Mouse (Mus musculus) left cerebral cortex, adult 8-10 months (tissue): ENCODE results near the gene Pim3. TPM values are rescaled to one million over a fixed set of nuclear protein-coding genes. Genes with fewer than 3 reads are reported as not detected.

ENCODE experiments used
- DNase-seq, 2 experiments: peaks; one replicate each; pipeline ENCODE4 v3.0.0; 2022; ENCODE audit warnings: low spot score in 2 of 2
- total RNA-seq, 4 experiments: library from RNA; stranded (reverse); gene quantifications; 2 replicates each; pipeline ENCODE4 v1.2.4; 2022

Gene Pim3
- total RNA-seq, 4 experiments from 2014 or later = 36.8 to 55.1 (median 43.8) TPM

DNA sequence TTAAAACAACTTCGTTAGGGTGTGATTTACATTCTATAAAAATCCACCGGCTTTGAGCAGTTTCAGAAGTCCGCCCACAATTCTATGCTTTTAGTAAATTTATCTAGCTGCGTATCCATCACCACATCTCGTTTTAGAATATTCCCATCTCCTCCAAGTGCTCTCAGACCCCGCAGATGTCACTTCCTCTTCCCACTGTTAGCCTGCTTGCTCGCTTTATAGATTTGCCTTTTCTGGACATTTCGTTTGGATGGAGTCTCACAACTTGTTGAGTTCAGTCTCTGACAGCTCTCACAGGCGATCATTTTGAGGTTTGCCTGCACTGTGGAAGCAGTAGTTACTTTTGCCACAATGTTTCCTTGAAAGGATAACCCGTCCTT is 15.0 kb downstream of the Pim3 start:
- DNase-seq = no peak

DNA sequence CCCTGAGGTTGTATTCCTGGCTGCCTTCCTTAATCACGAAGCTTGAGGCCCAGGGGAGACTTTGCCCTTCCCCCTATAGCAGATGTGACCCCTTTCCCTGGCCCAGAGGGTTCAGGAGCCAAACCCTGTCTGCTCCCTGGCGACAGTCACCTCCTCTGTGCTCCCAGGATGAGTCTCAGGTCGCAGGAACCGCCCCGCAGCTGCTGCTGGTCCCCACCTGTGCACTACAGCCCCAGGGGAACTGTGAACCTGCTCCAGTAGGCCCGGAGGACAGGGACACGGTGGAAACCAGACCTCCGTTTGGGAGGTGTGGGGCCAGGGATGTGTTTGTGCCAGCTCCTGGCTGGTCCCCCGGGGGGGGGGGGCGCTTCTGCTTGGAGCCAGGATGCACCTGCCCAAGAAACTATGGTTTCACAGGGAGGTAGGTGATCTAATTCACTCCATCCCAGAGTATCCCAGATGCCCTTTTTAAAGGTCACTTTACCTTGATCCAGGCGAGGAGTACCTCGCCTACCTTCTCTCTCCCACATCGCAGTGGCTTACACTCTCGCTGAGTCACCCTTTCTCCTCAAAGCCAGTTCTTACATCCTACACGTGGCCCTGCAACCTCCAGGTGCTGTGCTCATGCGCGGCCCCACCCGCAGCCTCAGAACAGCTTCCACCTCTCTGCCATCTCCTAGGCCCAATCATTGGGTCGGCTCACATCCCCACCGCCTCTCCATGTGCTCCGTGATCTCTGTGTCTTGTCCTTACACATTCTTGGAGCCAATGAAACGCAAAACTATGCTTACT is 19.5 kb downstream of the Pim3 start:
- no peak for DNase-seq

DNA sequence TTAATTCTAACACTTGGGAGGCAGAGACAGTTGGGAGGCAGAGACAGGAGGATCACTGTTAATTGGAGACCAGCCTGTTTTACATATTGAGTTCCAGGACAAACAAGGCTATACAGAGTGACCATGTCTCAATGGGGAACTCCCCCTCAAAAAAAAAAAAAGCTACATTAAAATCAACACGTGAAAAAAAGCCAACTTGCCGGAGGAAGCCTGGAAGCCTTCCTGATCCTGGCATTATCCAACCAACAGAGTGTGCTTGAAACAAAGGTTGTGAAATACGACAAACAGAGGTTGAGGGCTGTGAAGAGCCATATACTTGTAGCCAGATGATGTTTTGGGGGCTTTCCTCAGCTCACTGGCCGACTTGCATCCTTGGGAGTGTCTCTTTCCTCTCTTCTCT is 20.9 kb downstream of the Pim3 start:
- DNase-seq = no peak

DNA sequence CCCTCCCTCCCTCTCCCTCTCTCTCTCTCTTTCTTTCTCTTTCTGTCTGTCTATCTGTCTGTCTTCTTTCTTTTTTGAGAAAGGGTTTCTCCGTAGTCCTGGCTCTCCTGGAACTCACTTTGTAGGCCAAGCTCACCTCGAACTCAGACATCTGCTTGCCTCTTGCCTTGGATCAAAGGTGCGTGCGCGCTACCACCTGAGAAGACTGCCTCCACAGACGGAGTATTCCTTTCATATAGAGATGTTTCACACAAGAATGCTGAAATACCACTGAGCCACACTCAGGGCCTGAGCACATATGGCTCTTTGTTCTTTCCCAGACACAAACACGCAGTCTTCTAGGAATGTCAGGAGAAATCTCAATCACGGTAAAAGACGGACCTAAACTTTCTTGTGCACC is 21.4 kb downstream of the Pim3 start:
- no peak for DNase-seq

DNA sequence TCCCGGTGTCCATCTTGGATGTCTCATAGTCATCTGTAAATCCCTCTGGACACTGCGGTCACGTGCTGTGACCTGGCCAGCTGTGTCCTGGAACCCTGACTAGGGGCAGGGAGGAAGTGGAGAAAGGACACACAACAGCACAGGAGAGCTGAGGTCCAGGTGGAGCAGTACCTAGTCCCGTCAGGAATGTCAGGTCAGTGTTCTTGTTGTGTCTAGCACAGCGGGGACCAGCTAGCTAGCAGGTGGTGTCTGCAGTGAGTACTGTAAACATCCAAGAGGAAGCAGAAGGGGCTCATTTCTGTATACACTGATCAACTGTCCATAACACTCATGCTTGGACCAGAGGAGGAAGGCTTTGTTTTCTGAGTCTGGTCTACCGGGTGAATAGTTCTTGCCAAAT is 23.4 kb downstream of the Pim3 start:
- no peak for DNase-seq

DNA sequence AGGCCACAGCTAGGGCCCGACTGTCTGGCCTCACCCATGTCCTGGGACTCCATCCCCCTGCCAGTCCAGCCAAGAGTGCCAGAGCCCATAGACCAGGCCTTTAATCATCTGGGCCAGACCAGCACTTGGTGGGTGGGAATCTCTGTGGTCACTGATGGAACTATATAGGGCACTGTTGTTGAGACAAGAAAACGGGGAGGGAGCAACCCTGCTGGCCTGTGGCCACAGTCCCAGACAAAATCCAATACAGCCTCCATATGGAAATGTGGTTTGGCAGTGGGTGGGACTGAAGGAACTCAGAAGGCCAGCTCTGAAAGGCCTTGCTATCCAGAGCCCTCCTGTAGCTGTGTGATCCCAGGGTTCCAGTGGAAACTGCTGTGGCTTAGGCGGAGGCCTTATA is 27.0 kb downstream of the Pim3 start:
- no peak for DNase-seq

DNA sequence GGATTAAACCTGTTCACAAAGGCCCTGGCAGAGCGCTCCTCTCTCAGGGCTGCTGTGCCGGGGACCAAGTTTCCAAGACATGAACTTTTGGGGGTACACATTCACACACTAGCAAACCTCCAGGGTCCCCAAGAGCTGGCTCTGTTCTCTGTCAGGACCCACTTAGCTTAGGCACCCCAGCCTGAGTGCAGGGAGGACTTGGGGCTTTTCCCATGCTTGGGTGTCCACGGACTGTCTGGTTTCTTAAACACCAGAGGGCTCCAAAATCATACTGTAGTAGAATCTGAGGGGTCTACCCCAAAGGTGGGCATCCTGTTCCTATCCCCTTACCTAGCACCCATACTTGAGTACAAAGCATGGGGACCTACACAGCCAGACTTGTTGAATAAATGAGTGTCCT is 28.0 kb downstream of the Pim3 start:
- DNase-seq = no peak

DNA sequence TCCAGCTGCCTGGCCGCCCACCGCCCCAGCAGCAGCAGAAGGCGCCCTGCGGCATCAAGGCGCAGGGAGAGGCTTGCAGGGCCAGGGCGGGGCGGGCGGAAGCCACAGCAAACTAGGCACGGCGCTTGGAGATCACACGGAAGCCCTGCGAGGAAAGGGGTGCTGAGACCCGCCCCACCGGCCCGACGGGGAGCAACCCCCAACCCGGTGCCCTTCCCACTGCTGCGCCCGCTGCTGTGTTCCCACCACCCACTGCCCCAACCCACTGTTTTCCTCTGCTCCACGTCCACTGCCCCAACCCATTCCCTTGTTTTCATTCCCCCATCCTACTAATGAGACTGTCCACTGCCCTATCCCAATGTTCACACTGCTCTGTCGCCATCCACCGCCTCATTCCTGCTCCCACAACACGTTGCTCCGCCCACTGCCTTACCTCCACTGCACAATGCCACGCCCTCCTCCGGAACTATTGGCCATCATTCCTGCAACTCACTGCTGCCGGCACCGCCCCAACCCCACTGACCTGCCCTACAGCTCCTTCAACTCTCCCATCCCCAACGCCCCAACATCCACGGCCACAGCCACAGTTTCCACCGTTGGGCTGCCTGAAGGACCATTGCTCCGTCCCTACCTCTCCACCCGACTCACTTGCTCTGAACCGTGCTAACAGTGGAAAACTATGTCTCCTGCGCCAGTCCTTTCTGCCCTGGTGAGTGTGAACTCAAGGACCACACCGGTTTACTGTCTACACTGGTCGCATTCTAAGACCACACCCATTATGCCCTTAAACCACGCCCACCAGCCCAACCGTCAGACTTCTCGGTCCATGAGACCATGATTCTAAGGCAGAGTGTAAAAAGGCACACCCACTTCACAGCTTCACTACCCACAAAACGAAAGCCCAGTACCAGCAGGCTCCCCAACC is 29.0 kb downstream of the Pim3 start:
- peak; percentile 48 to 79 for DNase-seq

DNA sequence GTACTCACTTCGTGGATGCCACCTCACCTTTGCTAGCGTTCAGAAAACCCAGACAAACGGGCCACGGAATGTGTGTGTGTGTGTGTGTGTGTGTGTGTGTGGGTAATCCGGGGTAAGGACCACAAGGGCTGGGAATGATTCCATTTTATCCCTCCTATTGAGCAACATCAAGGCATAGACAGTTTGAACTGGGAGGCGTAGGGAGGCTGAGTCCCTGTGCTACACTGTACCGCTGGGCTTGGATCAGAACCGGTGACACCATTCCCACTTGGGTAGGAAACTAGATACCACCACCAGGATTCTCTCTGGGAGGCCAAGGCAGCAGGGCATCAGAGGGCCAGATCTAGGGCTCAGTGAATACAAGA is 29.7 kb downstream of the Pim3 start:
- no peak for DNase-seq

DNA sequence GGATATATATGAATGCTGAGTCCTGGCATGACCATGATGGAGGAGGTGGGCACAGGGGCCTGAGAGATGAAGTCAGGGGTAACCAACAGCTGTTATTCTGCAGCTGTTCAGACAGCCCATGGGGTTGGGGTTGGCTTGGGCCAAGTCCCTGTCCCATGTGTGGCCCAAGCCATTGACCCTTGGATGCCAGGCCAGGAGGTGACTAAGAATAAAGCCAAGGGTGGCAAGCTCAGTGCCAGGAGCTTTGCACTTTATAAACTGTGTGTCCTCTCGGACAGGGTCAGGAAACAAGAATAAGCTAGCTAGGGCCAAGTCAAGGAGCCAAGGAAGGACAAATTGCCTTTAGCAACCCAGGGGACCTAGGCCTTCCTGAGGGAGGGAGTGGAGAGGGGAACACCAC is 30.3 kb downstream of the Pim3 start:
- DNase-seq = no peak

DNA sequence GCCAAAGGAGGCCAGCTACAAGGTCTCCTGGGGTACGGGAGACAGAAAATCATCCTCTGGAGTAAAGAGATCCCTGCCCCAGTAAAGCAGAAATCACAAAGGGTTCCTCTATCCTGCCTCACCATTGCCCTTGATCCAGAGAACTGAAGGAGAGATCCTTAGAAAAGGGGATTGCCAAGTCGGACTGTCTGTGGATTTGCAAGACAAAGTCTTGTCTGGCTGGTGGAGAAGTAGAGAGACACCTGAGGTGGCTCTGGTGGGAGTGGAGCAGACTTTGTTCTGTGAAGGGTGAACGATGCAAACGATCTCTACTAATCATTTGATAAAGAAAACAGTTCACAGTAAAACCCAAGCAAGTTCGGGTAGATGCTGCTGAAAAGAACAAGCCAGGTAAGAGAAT is 30.9 kb downstream of the Pim3 start:
- DNase-seq = no peak

DNA sequence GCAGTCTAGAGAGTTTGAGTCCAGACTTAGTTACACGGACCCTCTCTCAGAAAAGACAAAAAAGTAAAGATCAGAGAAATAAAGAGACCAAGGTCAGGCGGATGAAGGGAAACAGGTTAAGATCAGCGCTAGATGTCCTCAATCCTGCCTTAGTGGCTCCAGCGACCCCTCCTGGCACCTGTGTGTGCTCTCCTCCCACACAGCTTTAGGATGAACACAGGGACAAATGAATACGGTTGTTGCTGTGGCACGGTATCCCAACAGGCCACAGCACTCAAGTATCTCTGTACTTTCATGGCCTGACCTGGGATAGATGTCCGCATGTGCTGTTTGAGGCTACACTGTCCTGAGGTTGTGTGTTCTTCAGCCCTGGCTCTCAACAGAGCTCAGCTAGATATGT is 33.1 kb downstream of the Pim3 start:
- no peak for DNase-seq

DNA sequence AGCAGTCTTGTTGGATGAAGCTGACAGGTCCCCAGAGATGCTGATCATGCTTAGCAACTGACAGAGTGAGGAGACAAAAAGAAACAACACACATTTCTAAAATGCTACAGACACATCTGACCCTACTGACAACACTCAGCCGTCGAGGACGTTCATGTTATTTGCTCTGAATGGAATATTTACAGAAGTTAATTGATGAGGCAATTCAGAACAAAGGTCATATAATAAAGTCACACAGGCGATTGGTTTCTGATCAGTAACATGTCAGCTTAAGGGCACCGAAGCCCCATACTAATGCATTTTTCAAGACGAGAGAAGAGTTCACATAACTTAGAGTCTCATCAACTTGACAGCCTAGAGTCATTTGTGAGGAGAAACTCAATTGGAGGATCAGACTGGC is 33.9 kb downstream of the Pim3 start:
- no peak for DNase-seq

DNA sequence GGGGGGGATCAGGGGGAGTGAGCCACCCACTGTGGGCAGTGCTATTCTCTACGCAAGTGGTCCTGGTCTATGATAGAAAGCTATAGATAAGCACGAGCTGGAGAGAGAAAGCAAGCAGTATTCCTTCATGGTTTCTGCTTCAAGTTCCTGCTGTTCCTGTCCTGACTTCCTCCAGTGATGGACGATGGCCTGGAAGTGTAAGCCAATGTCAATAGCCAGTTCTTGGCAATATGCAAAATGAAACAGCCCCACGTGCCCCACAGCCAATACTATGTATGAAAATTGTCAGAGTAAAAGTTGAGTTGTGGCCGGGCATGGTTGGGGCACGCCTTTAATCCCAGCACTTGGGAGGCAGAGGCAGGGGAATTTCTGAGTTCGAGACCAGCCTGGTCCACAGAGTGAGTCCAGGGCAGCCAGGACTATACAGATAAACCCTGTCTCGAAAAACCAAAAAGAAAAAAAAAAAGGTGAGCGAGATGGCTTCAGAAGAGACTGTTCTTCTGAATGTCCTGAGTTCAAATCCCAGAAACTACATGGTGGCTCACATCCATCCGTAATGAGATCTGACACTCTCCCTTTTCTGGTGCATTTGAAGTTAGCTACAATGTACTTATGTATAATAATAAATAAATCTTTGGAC is 34.5 kb downstream of the Pim3 start:
- DNase-seq = no peak

DNA sequence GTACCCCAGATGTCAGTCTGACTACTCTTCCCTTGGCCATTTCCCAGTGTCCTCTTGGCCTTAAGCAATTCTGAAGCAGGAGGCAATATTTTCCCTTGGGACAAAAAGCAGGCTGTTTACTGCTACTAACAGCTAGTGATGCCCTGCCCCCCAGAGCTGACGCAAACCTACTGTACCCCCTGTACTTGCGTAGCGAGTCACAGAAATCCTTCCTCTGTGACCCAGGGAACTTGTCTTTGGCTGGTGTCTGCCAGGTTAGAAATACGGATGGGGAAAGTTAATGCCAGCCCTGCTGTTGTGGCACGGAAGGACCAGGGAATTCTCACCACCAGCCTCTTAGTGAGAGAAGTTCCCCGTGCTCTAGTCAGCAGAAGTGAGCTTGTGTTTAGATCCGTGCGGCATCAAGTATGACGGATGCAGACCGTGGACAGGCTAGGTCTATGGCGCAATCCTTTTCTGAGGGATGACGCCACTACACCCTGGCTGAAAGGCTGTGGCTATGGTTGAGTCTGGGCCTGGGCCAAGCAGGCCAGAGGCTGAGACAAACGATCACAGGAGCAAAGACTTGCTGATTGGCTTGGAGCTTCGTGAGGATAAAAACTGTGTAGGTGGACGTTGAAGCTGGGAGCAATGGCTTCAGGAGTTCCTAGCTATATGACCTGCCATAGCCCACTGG is 40.4 kb downstream of the Pim3 start:
- DNase-seq = no peak

DNA sequence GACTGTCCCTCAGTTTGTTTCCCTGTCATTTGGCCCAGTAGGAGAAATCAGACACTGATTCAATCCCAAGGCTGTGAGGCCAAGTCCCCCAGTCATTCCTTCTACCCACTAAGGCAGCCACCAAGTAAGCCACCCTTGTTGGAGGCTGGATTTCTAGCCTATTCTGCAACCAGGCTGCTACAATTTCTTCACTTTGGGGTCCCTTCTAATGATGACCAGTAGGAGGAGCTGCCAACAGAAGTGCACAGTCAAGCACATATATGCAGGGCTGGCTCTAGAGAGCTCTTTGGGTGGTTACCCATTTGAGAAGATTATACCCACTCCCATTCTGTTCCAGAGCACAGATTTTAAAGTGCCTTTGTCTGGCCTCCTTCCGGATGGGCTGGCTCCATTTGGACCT is 41.1 kb downstream of the Pim3 start:
- DNase-seq = no peak

DNA sequence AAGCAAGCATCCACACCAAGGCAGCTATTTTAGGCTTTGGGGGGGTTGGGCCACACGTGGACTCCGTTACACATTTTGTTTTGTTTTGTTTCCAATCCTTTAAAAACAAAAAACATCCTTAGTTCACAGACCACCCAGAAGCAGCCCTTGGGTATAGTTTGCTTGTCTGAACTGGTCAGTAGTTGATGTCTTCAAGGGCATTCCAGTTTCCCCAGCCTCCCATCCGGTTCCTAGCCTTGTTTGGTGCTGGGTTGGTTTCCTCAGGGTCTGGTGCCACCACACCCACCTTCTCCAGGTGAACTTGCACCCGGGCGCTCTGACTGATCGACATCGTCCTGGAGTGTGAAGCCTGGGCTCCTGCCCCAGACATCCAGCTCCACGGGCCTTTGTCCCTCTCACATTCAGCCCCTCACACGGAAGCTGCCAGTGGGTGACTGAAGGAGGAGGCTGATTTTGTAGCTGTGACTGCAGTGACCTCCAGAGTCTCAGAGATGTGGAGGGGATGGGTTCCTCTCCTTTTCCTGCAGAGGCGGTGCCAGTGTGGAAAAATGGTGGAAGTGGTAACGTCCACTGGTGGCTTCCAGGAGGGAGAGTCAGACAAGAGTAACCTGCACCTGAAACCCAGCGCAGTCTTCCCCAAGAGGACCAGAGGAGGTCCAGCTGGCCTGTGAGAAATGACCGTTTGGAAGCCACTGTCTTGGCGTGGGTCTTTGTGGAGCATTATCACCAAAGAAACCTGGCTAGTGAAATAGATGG is 42.2 kb downstream of the Pim3 start:
- DNase-seq = no peak

DNA sequence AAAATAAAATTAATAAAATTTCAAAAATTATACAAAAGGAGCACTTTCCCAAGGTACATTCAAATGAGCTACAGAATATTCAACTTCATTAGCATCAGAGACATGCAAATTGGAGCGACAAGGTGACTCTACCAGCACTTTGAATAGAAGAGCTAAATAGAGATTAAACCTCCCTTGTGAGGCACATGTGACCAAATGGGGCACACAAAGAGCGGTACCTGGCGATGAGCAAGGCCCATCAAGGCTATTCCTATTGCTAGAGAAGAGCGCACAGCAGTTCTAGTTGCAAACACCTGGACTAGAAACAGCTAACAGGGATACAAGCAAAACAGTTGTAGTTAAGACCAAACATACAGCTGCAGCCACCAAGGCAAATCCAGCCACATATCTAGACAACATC is 44.4 kb downstream of the Pim3 start:
- no peak for DNase-seq

DNA sequence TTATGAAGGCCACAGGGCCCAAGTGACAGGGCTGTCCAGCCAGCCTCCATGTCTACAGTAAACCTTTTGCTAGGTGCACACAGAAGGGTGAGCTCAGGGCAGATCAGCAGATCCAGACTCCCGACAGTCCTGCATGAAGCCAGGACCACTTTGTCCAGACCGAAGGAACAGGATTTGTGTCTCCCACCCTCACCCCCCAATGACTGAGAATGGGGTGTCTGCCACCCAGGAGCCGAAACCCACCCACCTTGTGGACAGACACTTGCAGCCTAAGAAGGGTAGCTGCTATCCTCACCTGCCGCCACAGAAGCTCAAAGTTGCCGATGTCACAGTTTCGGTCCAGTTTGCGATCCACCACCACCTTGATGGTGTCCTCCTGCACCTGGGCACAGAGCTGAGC is 53.1 kb downstream of the Pim3 start:
- DNase-seq = no peak
